Mouse (Mus musculus) MEL (cell line): Measurements from ENCODE around the gene Trap1a. TPM values are rescaled to one million over a fixed set of nuclear protein-coding genes. Genes with fewer than 3 reads are reported as not detected.
"Not testable (repeated sequence)": the region's sequence is repeated elsewhere in the genome, so short reads cannot be mapped to it uniquely, and the experiment has no call there.

Experiments used
- DNase-seq: peaks from one replicate; pipeline ENCODE4 v3.0.0; 2011; ENCODE audit warnings: low read depth, low spot score
- H3K27ac ChIP-seq: 2 replicates; pipeline ENCODE4 v1.5.1; 2012; ENCODE audit warnings: low read depth, mild to moderate bottlenecking, control low read depth, low read length, moderate library complexity; ENCODE audit not compliant: control insufficient read depth
- H3K27me3 ChIP-seq, 2 experiments: fragments of 150-350 bp in 1 of 2; sonication (generic) in 1 of 2; 2 replicates each; pipeline ENCODE4 v1.6.1; 2012; ENCODE audit warnings: low read length in 2 of 2, mild to moderate bottlenecking in 2 of 2, improper control_type of control experiment in 1 of 2, moderate library complexity in 1 of 2; ENCODE audit not compliant: insufficient read depth in 2 of 2, control insufficient read depth in 1 of 2
- H3K36me3 ChIP-seq, 2 experiments: 2 replicates each; pipeline ENCODE4 v1.6.1; 2012 to 2014; ENCODE audit warnings: low read length in 2 of 2, improper control_type of control experiment in 1 of 2, inconsistent platforms in 1 of 2, mild to moderate bottlenecking in 1 of 2; ENCODE audit not compliant: insufficient read depth in 2 of 2, control insufficient read depth in 1 of 2
- H3K4me1 ChIP-seq, 2 experiments: fragments of 150-350 bp in 1 of 2; sonication (generic) in 1 of 2; 2 replicates each; pipeline ENCODE4 v1.6.1; 2012; ENCODE audit warnings: low read length in 2 of 2, improper control_type of control experiment in 1 of 2, mild to moderate bottlenecking in 1 of 2; ENCODE audit not compliant: insufficient read depth in 2 of 2, control insufficient read depth in 1 of 2
- H3K4me3 ChIP-seq, 2 experiments: fragments of 150-350 bp in 1 of 2; sonication (generic) in 1 of 2; 2 replicates each; pipeline ENCODE4 v1.5.1; 2012; ENCODE audit warnings: low read depth in 2 of 2, low read length in 2 of 2, mild to moderate bottlenecking in 2 of 2, moderate library complexity in 2 of 2, control low read depth in 1 of 2, improper control_type of control experiment in 1 of 2; ENCODE audit not compliant: control insufficient read depth in 1 of 2, insufficient read depth in 1 of 2
- H3K79me2 ChIP-seq: 2 replicates; pipeline ENCODE4 v1.6.1; 2012; ENCODE audit warnings: mild to moderate bottlenecking, low read length, moderate library complexity; ENCODE audit not compliant: control insufficient read depth, poor library complexity, insufficient read depth
- H3K9ac ChIP-seq: 2 replicates; pipeline ENCODE4 v1.6.1; 2012; ENCODE audit warnings: low read depth, mild to moderate bottlenecking, control low read depth, low read length, moderate library complexity; ENCODE audit not compliant: control insufficient read depth, poor library complexity, severe bottlenecking
- H3K9me3 ChIP-seq: fragments of 150-350 bp; sonication (generic); replicated peaks from 2 replicates; pipeline ENCODE4 v1.6.1; 2012; ENCODE audit warnings: mild to moderate bottlenecking, low read length, improper control_type of control experiment, moderate library complexity; ENCODE audit not compliant: insufficient read depth
- CHD2 ChIP-seq: IDR thresholded peaks from 2 replicates; pipeline ENCODE4 v1.6.1; 2011; ENCODE audit warnings: low read length, improper control_type of control experiment
- ELF1 ChIP-seq: IDR thresholded peaks from 2 replicates; pipeline ENCODE4 v1.6.1; 2014; ENCODE audit warnings: low read depth, mild to moderate bottlenecking, inconsistent platforms, low read length, improper control_type of control experiment, moderate library complexity
- ETS1 ChIP-seq: IDR thresholded peaks from 2 replicates; pipeline ENCODE4 v1.6.1; 2012; ENCODE audit warnings: low read depth, mild to moderate bottlenecking, inconsistent platforms, low read length, improper control_type of control experiment, moderate library complexity
- MAZ ChIP-seq: IDR thresholded peaks from 2 replicates; pipeline ENCODE4 v1.6.1; 2012; ENCODE audit warnings: low read depth, mild to moderate bottlenecking, inconsistent platforms, low read length, improper control_type of control experiment
- MXI1 ChIP-seq: IDR thresholded peaks from 2 replicates; pipeline ENCODE4 v1.6.1; 2011; ENCODE audit warnings: mild to moderate bottlenecking, low read depth, low read length, improper control_type of control experiment
- MYB ChIP-seq: IDR thresholded peaks from 2 replicates; pipeline ENCODE4 v1.6.1; 2011; ENCODE audit warnings: mild to moderate bottlenecking, low read depth, low read length, improper control_type of control experiment
- NRF1 ChIP-seq: IDR thresholded peaks from 2 replicates; pipeline ENCODE4 v1.6.1; 2014; ENCODE audit warnings: low read depth, mild to moderate bottlenecking, inconsistent platforms, low read length, improper control_type of control experiment, moderate library complexity; ENCODE audit not compliant: poor library complexity, insufficient read depth, severe bottlenecking
- POLR2AphosphoS2 ChIP-seq: IDR thresholded peaks from 2 replicates; pipeline ENCODE4 v1.6.1; 2011; ENCODE audit warnings: low read length, improper control_type of control experiment
- POLR2AphosphoS5 ChIP-seq: IDR thresholded peaks from 2 replicates; pipeline ENCODE4 v1.6.1; 2012; ENCODE audit warnings: low read depth, borderline replicate concordance, mild to moderate bottlenecking, inconsistent platforms, low read length, moderate library complexity, mixed read lengths
- RCOR1 ChIP-seq: IDR thresholded peaks from 2 replicates; pipeline ENCODE4 v1.6.1; 2012; ENCODE audit warnings: low read depth, mild to moderate bottlenecking, inconsistent platforms, low read length, improper control_type of control experiment
- polyA plus RNA-seq, 2 experiments: library from polyadenylated mRNA; stranded (reverse) in 1 of 2; unstranded in 1 of 2; fragments of >175 nt in 1 of 2; fragments of >200 nt in 1 of 2; gene quantifications; 2 replicates each; pipeline versions ENCODE4 v1.2.1 to v1.2.4; 2012; ENCODE audit warnings: low replicate concordance in 2 of 2, low read depth in 1 of 2; ENCODE audit not compliant: insufficient read length in 2 of 2, insufficient read depth in 1 of 2, missing spikeins in 1 of 2
- total RNA-seq: library from RNA; depleted of rRNA; stranded (reverse); fragments of 300-350 nt; gene quantifications from 2 replicates; pipeline ENCODE4 v1.2.3, GENCODE M21; 2012

Gene Trap1a
- total and polyA plus RNA-seq, 3 experiments, result 383 to 548 TPM; not detected in 1

- TF ChIP-seq MYB, result no peak
- no peak for TF ChIP-seq RCOR1
- TF ChIP-seq ETS1, result peak; percentile 82
- peak; percentile 91 for TF ChIP-seq CHD2
These were observed at the start of gene Trap1a (continued) for GRCm38 (mm10) chrX:139333263-139333994.

GRCm38 (mm10) chrX:139293114-139293513, 40.4 kb upstream of the Trap1a start:
- Histone ChIP-seq H3K36me3 (0 out of 4 replicates have a peak, but pooled peaks cover 0 to 3% of the 10 kb centered on the region in 2 experiments), H3K79me2 (no peaks in the 10 kb centered on the region), H3K4me1 (no peaks in the 10 kb centered on the region), H3K9ac (no peak overlapping the region), H3K27me3 (no peaks in the 10 kb centered on the region), H3K9me3 (no peaks in the 10 kb centered on the region), H3K4me3 (no peak overlapping the region), H3K27ac (no peak overlapping the region)
- DNase-seq, result no peak
- TF ChIP-seq MXI1, result no peak
- TF ChIP-seq MAZ, result no peak

GRCm38 (mm10) chrX:139295325-139295724, 38.2 kb upstream of the Trap1a start:
- H3K4me3 ChIP-seq, result no peak overlapping the region
- no peak for TF ChIP-seq POLR2AphosphoS2
- TF ChIP-seq NRF1, result no peak
- TF ChIP-seq ETS1, result no peak
- no peak for TF ChIP-seq POLR2AphosphoS5
- TF ChIP-seq RCOR1, result no peak
- TF ChIP-seq ELF1, result no peak
- 0 out of 4 replicates have a peak, but pooled peaks cover 0 to 3% of the 10 kb centered on the region in 2 experiments for H3K36me3 ChIP-seq
- no peak for DNase-seq
- no peaks in the 10 kb centered on the region for H3K9me3 ChIP-seq
- H3K4me1 ChIP-seq, result no peaks in the 10 kb centered on the region
- no peak overlapping the region for H3K9ac ChIP-seq
- no peaks in the 10 kb centered on the region for H3K27me3 ChIP-seq
- H3K27ac ChIP-seq, result no peak overlapping the region
- H3K79me2 ChIP-seq, result no peaks in the 10 kb centered on the region

GRCm38 (mm10) chrX:139317356-139317755, 16.1 kb upstream of the Trap1a start:
- H3K27ac ChIP-seq, H3K36me3 ChIP-seq, H3K9ac ChIP-seq, DNase-seq, H3K27me3 ChIP-seq, H3K79me2 ChIP-seq, H3K4me1 ChIP-seq, H3K9me3 ChIP-seq, H3K4me3 ChIP-seq: not testable (repeated sequence)
